Mouse (Mus musculus) neural tube, embryonic 12.5 days (tissue): ENCODE data around the gene Arid3c. TPM values are rescaled to one million over a fixed set of nuclear protein-coding genes. Genes with fewer than 3 reads are reported as not detected.

Source experiments
- ATAC-seq: fragments of 200-750 bp; cut with Nextera tagmentation; 2 replicates; pipeline ENCODE4 v1.8.0; 2017; ENCODE audit warnings: low read depth, mild to moderate bottlenecking, moderate TSS enrichment, moderate library complexity; ENCODE audit not compliant: low FRiP score
- H3K27ac ChIP-seq: fragments of 300-500 bp; sonication (generic); 2 replicates; pipeline ENCODE4 v1.5.1; 2016
- H3K27me3 ChIP-seq: fragments of 300-500 bp; sonication (generic); replicated peaks from 2 replicates; pipeline ENCODE4 v1.6.1; 2016; ENCODE audit warnings: mild to moderate bottlenecking
- H3K36me3 ChIP-seq: fragments of 300-500 bp; sonication (generic); 2 replicates; pipeline ENCODE4 v1.6.1; 2016; ENCODE audit warnings: mild to moderate bottlenecking
- H3K4me1 ChIP-seq: fragments of 300-500 bp; sonication (generic); 2 replicates; pipeline ENCODE4 v1.6.1; 2016
- H3K4me2 ChIP-seq: fragments of 300-500 bp; sonication (generic); replicated peaks from 2 replicates; pipeline ENCODE4 v1.6.1; 2016; ENCODE audit warnings: mild to moderate bottlenecking
- H3K4me3 ChIP-seq: fragments of 300-500 bp; sonication (generic); 2 replicates; pipeline ENCODE4 v1.5.1; 2016
- H3K9ac ChIP-seq: fragments of 300-500 bp; sonication (generic); 2 replicates; pipeline ENCODE4 v1.6.1; 2016; ENCODE audit warnings: mild to moderate bottlenecking
- H3K9me3 ChIP-seq: fragments of 300-500 bp; sonication (generic); 2 replicates; pipeline ENCODE4 v1.6.1; 2016; ENCODE audit warnings: mild to moderate bottlenecking
- WGBS: fragments of 180-500 bp; shearing (Covaris S2); methylation state at CpG from one replicate; pipeline ENCODE4 v1.1.7; 2016; 5-methylcytosine and 5-hydroxymethylcytosine counted together
- polyA plus RNA-seq: library from polyadenylated mRNA; unstranded; fragments of >200 nt; fragmentation: Nextera tagmentation; extraction: Ambion mirVana; gene quantifications from 2 replicates; pipeline ENCODE4 v1.2.1, GENCODE M21; 2016

Arid3c gene
- polyA plus RNA-seq, 1 experiment from 2014 or later: 1.4 TPM

- Histone ChIP-seq H3K4me3 (peak overlapping the region; percentile 73), H3K4me2 (peak overlapping the region; percentile 74), H3K36me3 (peaks cover 15% of the 10 kb centered on the region), H3K4me1 (peaks cover 17% of the 10 kb centered on the region), H3K9me3 (peaks cover 7% of the 10 kb centered on the region), H3K27ac (peak overlapping the region; percentile 7; the same call in 1 of the 2 replicates), H3K9ac (peak overlapping the region; percentile 68), H3K27me3 (no peaks in the 10 kb centered on the region)
- under 1% methylated on average over 27 of the region's 27 CpGs for WGBS
- peak; percentile 95 for ATAC-seq
Measured at GRCm38 (mm10) chr4:41741158-41741560, 10.2 kb upstream of the Arid3c start.

GRCm38 (mm10) chr4:41740380-41741157 lies 9.6 kb upstream of the Arid3c start:
- H3K4me3 ChIP-seq: peak overlapping the region; percentile 73
- peaks cover 15% of the 10 kb centered on the region for H3K36me3 ChIP-seq
- H3K9me3 ChIP-seq: peaks cover 4% of the 10 kb centered on the region; the same call in 1 of the 2 replicates
- peaks cover 17% of the 10 kb centered on the region for H3K4me1 ChIP-seq
- H3K4me2 ChIP-seq: peak overlapping the region; percentile 74
- H3K27ac ChIP-seq: peak overlapping the region; percentile 7; the same call in 1 of the 2 replicates
- WGBS: 1% methylated on average over 48 of the region's 48 CpGs
- ATAC-seq: peak; percentile 78
- no peaks in the 10 kb centered on the region for H3K27me3 ChIP-seq
- peak overlapping the region; percentile 68 for H3K9ac ChIP-seq

DNA sequence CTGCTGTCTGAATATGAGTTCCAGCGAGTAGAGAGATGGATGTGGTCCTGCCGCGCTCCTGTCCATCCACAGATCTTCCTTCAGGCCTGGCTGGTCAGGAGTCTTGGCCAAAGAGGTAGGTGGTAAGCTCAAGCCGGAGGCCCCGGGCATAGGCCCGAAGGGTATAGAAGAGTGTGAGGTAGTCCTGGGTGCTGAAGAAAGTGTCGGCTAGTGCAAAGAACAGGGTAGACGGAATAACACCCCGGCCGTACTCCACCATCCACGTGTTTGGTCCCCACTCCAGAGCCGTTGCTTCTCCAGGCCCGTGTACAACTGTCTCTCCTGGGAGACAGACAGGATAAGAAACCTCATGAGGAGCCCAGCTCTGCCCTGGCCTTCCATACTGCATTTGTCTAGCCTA lies 8.3 kb upstream of the Arid3c start:
- peak overlapping the region; percentile 74 for H3K4me2 ChIP-seq
- no peak for ATAC-seq
- H3K9me3 ChIP-seq: 0 out of 2 replicates have a peak, but pooled peaks cover 6% of the 10 kb centered on the region
- no peak overlapping the region for H3K27ac ChIP-seq
- no peaks in the 10 kb centered on the region for H3K27me3 ChIP-seq
- peaks cover 17% of the 10 kb centered on the region for H3K4me1 ChIP-seq
- H3K36me3 ChIP-seq: peaks cover 15% of the 10 kb centered on the region
- 94% methylated on average over 13 of the region's 13 CpGs for WGBS
- no peak overlapping the region for H3K4me3 ChIP-seq
- H3K9ac ChIP-seq: no peak overlapping the region

DNA sequence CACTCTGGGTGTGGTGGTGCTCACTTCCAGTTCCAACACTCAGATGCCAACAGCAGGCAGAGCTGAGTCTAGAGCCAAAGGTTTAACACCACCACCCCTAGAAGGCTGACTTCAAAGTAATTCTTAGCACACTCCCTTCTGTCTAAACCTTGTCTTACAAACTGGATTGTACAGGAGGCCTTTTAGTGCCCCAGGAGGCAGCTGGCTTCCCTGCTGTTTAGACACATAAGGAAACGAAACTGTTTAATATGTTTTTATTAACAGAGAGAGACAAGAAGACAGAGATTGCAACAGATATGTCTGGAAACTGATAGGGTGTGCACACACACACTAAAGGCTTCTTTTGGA lies 7.3 kb upstream of the Arid3c start:
- H3K36me3 ChIP-seq: peaks cover 15% of the 10 kb centered on the region
- no peak overlapping the region for H3K4me3 ChIP-seq
- H3K9me3 ChIP-seq: 0 out of 2 replicates have a peak, but pooled peaks cover 6% of the 10 kb centered on the region
- H3K4me2 ChIP-seq: no peak overlapping the region
- 0 out of 2 replicates have a peak, but pooled peaks cover 5% of the 10 kb centered on the region for H3K27me3 ChIP-seq
- WGBS: 52% methylated on average over 1 of the region's 1 CpGs
- H3K4me1 ChIP-seq: peaks cover 17% of the 10 kb centered on the region
- ATAC-seq: no peak
- H3K9ac ChIP-seq: no peak overlapping the region
- no peak overlapping the region for H3K27ac ChIP-seq

DNA sequence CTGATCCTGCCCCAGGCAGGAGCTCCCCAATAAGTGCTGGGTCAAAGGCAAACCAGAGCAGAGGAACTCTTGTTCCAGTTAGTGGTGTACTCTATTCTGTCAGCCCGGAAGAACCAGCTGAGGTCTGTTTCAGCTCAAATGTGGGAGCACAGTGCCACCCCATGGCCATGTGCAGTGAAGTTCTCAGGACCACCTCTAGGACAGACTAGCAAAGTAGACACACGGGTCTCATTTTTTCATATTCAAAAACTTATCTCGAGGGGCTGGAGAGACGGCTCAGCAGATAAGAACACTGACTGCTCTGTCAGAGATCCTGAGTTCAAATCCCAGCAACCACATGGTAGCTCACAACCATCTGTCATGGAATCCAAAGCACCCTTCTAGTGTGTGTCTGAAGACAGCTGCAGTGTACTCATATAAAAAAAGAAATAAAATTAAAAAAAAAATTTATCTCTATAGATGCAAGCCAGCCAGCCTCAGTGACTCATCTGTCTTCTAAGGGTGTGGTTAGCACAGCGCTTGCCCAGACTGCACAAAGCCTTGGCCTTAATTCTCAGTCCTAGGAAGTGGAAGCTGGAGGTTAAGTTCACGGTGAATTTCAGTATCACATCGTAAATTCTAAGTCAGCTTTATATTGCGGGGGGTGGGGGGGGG lies 6.8 kb upstream of the Arid3c start:
- H3K36me3 ChIP-seq: peaks cover 15% of the 10 kb centered on the region
- H3K4me2 ChIP-seq: no peak overlapping the region
- H3K9ac ChIP-seq: no peak overlapping the region
- H3K4me1 ChIP-seq: peaks cover 17% of the 10 kb centered on the region
- H3K27ac ChIP-seq: no peak overlapping the region
- 41% methylated on average over 8 of the region's 8 CpGs for WGBS
- H3K27me3 ChIP-seq: peaks cover 9% of the 10 kb centered on the region
- no peak overlapping the region for H3K4me3 ChIP-seq
- 0 out of 2 replicates have a peak, but pooled peaks have one; percentile 38 for ATAC-seq
- H3K9me3 ChIP-seq: 0 out of 2 replicates have a peak, but pooled peaks cover 6% of the 10 kb centered on the region

GRCm38 (mm10) chr4:41726826-41727621 lies 3.9 kb downstream of the Arid3c start:
- Histone ChIP-seq H3K27ac (0 out of 2 replicates have a peak overlapping the region, but pooled peaks have one; percentile 46), H3K9ac (peak overlapping the region; percentile 26; the same call in 1 of the 2 replicates), H3K36me3 (no peaks in the 10 kb centered on the region), H3K9me3 (no peaks in the 10 kb centered on the region), H3K4me3 (no peak overlapping the region), H3K27me3 (peaks cover 79% of the 10 kb centered on the region), H3K4me1 (peaks cover 39% of the 10 kb centered on the region), H3K4me2 (peak overlapping the region; percentile 46)
- 9% methylated on average over 20 of the region's 20 CpGs for WGBS
- ATAC-seq: peak; percentile 48

GRCm38 (mm10) chr4:41722918-41723351 lies 8.0 kb downstream of the Arid3c start, which contains the start of gene Dctn3:
Gene Dctn3 (minus strand): TSS chr4:41723170.
- peak; percentile 90 for ATAC-seq

GRCm38 (mm10) chr4:41716834-41717233 lies 14.1 kb downstream of the Arid3c start:
- Histone ChIP-seq H3K4me1 (peaks cover 32% of the 10 kb centered on the region), H3K36me3 (peaks cover 52% of the 10 kb centered on the region), H3K9me3 (no peaks in the 10 kb centered on the region), H3K27ac (no peak overlapping the region), H3K27me3 (no peaks in the 10 kb centered on the region), H3K4me3 (no peak overlapping the region), H3K9ac (no peak overlapping the region), H3K4me2 (no peak overlapping the region)
- WGBS: 78% methylated on average over 6 of the region's 6 CpGs
- no peak for ATAC-seq

More at GRCm38 (mm10) chr4:41722918-41723351, 8.0 kb downstream of the Arid3c start, which contains the start of gene Dctn3:
- H3K27ac ChIP-seq: no peak within 1 kb of the TSS
- H3K4me2 ChIP-seq: peak within 1 kb of the TSS; percentile 82
- H3K4me1 ChIP-seq: peaks cover 37% of the 10 kb centered on the region
- peak within 1 kb of the TSS; percentile 71 for H3K9ac ChIP-seq
- H3K4me3 ChIP-seq: peak within 1 kb of the TSS; percentile 71
- 0% methylated on average over 27 of the region's 27 CpGs for WGBS
- no peaks in the 10 kb centered on the region for H3K9me3 ChIP-seq
- peaks cover 41% of the 10 kb centered on the region for H3K27me3 ChIP-seq
- H3K36me3 ChIP-seq: peaks cover 27% of the 10 kb centered on the region

DNA sequence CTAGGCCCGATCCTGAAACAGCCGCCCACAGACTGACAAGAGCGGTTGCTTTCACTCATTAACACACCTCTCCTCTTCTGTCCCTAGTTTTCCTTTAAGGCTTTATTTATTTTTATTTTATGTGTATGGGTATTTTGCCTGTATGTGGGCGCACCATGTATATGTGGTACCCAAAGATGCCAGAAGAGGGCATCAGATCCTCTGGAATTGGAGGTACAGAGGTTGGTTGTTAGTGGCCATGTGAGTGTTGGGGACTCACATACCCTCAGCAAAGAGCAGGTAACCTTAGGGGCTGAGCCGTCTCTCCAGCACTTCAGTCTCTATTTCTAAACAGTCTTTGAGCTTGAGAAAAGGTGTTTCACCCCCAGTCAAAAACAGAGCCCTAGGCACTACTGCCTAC lies 15.3 kb downstream of the Arid3c start:
- no peaks in the 10 kb centered on the region for H3K9me3 ChIP-seq
- H3K27ac ChIP-seq: no peak overlapping the region
- 83% methylated on average over 5 of the region's 5 CpGs for WGBS
- peaks cover 56% of the 10 kb centered on the region for H3K36me3 ChIP-seq
- H3K4me2 ChIP-seq: no peak overlapping the region
- no peak overlapping the region for H3K4me3 ChIP-seq
- ATAC-seq: no peak
- no peak overlapping the region for H3K9ac ChIP-seq
- peaks cover 33% of the 10 kb centered on the region for H3K4me1 ChIP-seq
- no peaks in the 10 kb centered on the region for H3K27me3 ChIP-seq

GRCm38 (mm10) chr4:41715082-41715481 lies 15.9 kb downstream of the Arid3c start:
- Histone ChIP-seq H3K27ac (no peak overlapping the region), H3K27me3 (no peaks in the 10 kb centered on the region), H3K4me3 (no peak overlapping the region), H3K4me2 (no peak overlapping the region), H3K4me1 (peaks cover 33% of the 10 kb centered on the region), H3K9me3 (no peaks in the 10 kb centered on the region), H3K36me3 (peaks cover 51% of the 10 kb centered on the region), H3K9ac (no peak overlapping the region)
- ATAC-seq: no peak
- 83% methylated on average over 8 of the region's 8 CpGs for WGBS

- Histone ChIP-seq H3K4me3 (no peak overlapping the region), H3K9me3 (no peaks in the 10 kb centered on the region), H3K27me3 (no peaks in the 10 kb centered on the region), H3K27ac (no peak overlapping the region), H3K36me3 (peaks cover 44% of the 10 kb centered on the region), H3K9ac (no peak overlapping the region), H3K4me1 (peaks cover 33% of the 10 kb centered on the region), H3K4me2 (peak overlapping the region; percentile 93)
- ATAC-seq: no peak
- WGBS: 15% methylated on average over 8 of the region's 8 CpGs
Measured at GRCm38 (mm10) chr4:41714276-41714675, 16.7 kb downstream of the Arid3c start.
